ENCODE assay signal across 20 mouse cellular contexts in genomic region chr13:36056925-36057324, GRCm38 (mm10).
A peak's percentile ranks its signal among the peaks of the same experiment; 100 is the strongest.
DNase-seq lines count a peak whose midpoint lies in the region; ATAC-seq and TF ChIP-seq lines count a peak whose summit lies in the region.
"Had no signal": no experiment of that assay in that cellular context is flagged by ENCODE, and none has a peak within 500 bp of the region (broad histone marks: within the 10 kb centered on the region; RNA-seq: fewer than 3 reads in every experiment).

No protein-coding gene starts in this region.

- 56% methylated on average over 4 of the region's 4 CpGs for WGBS in heart, embryonic 10.5 days
- WGBS in liver, embryonic 11.5 days: 50% methylated on average over 4 of the region's 4 CpGs

- H3K27ac ChIP-seq in heart, embryonic 10.5 days: no peak overlapping the region
- H3K27ac ChIP-seq in liver, embryonic 11.5 days (ENCODE audit: low read depth, low read length): peak overlapping the region; percentile 95
- H3K27ac ChIP-seq in left cerebral cortex, adult 2 months: no peak overlapping the region
- H3K27ac ChIP-seq: embryonic facial prominence, embryonic 15.5 days; forebrain, embryonic 13.5 days; limb, embryonic 13.5 days; neural tube, embryonic 13.5 days had no signal

- ATAC-seq in liver, embryonic 11.5 days (replicated peaks; ENCODE audit: low FRiP score): peak; percentile 98
- ATAC-seq in megakaryocyte-erythroid progenitor cell, adult 5-6 weeks (replicated peaks; ENCODE audit: low FRiP score, low TSS enrichment, poor library complexity, severe bottlenecking): peak; percentile 94
- ATAC-seq: CD4-positive, CD25-positive, alpha-beta regulatory T cell, adult 4 months; forebrain, embryonic 13.5 days; inflammation-experienced regulatory T-cells, adult 6 months had no signal

- no peaks in the 10 kb centered on the region for H3K27me3 ChIP-seq in heart, embryonic 10.5 days (ENCODE audit: insufficient read depth, poor library complexity, severe bottlenecking)
- no peaks in the 10 kb centered on the region for H3K27me3 ChIP-seq in liver, embryonic 11.5 days (replicated peaks; ENCODE audit: control insufficient read depth, insufficient read depth, low read length)
- H3K27me3 ChIP-seq: embryonic facial prominence, embryonic 15.5 days; forebrain, embryonic 13.5 days; limb, embryonic 13.5 days; megakaryocyte, embryonic 14.5 days; neural tube, embryonic 13.5 days had no signal

- H3K9me3 ChIP-seq in heart, embryonic 10.5 days: no peaks in the 10 kb centered on the region
- no peaks in the 10 kb centered on the region for H3K9me3 ChIP-seq in liver, embryonic 11.5 days (ENCODE audit: control insufficient read depth, low read length)
- H3K9me3 ChIP-seq: embryonic facial prominence, embryonic 15.5 days; forebrain, embryonic 13.5 days; G1E; limb, embryonic 13.5 days; megakaryocyte, embryonic 14.5 days; neural tube, embryonic 13.5 days had no signal

- peak; percentile 75 for DNase-seq in heart, embryonic 10.5 days (ENCODE audit: low spot score)
- DNase-seq in heart, adult 11 months: no peak
- peak; percentile 85 for DNase-seq in c-Kit-positive CD71-positive TER-119-negative erythroid progenitor cells, embryonic 14.5 days (ENCODE audit: low read depth)
- no peak for DNase-seq in liver, embryonic 11.5 days (ENCODE audit: low spot score)
- no peak for DNase-seq in cerebellum, adult 11 months
- DNase-seq in cerebellum, postnatal 36 days: no peak
- DNase-seq in left cerebral cortex, adult 2 months (ENCODE audit: extremely low spot score in 1 of 2, low spot score in 2 of 2): no peak
- DNase-seq: adrenal gland, adult 2 months; cerebellum, adult 9-11 months; embryo, embryonic 11 days; thymus, adult 2 months had no signal

- no peak for TF ChIP-seq CTCF in left cerebral cortex, adult 2 months (IDR thresholded peaks at IDR 0.05)

- H3K4me3 ChIP-seq in heart, embryonic 10.5 days: no peak overlapping the region
- H3K4me3 ChIP-seq in liver, embryonic 11.5 days (ENCODE audit: low read depth, low read length): no peak overlapping the region
- H3K4me3 ChIP-seq in left cerebral cortex, adult 2 months: no peak overlapping the region
- H3K4me3 ChIP-seq: embryonic facial prominence, embryonic 15.5 days; forebrain, embryonic 13.5 days; limb, embryonic 13.5 days; megakaryocyte, embryonic 14.5 days; neural tube, embryonic 13.5 days had no signal

- peak overlapping the region; percentile 53 for H3K4me2 ChIP-seq in liver, embryonic 11.5 days
- H3K4me2 ChIP-seq: embryonic facial prominence, embryonic 15.5 days; forebrain, embryonic 13.5 days; limb, embryonic 13.5 days; neural tube, embryonic 13.5 days had no signal

- H3K9ac ChIP-seq in liver, embryonic 11.5 days (ENCODE audit: low read depth, low read length): peak overlapping the region; percentile 48
- H3K9ac ChIP-seq: embryonic facial prominence, embryonic 15.5 days; forebrain, embryonic 13.5 days; limb, embryonic 13.5 days; neural tube, embryonic 13.5 days had no signal

- H3K4me1 ChIP-seq in heart, embryonic 10.5 days: peaks cover 14% of the 10 kb centered on the region; the same call in 1 of the 2 replicates
- peaks cover 14% of the 10 kb centered on the region for H3K4me1 ChIP-seq in liver, embryonic 11.5 days (replicated peaks; ENCODE audit: control insufficient read depth, insufficient read depth, low read length)
- H3K4me1 ChIP-seq: embryonic facial prominence, embryonic 15.5 days; forebrain, embryonic 13.5 days; neural tube, embryonic 13.5 days had no signal

- intact Hi-C loops in left cerebral cortex, adult 2 months (cut with DNase I): no loop called here

- H3K36me3 ChIP-seq in heart, embryonic 10.5 days: no peaks in the 10 kb centered on the region
- no peaks in the 10 kb centered on the region for H3K36me3 ChIP-seq in liver, embryonic 11.5 days (ENCODE audit: control insufficient read depth, insufficient read depth, low read length)
- H3K36me3 ChIP-seq: embryonic facial prominence, embryonic 15.5 days; limb, embryonic 13.5 days; neural tube, embryonic 13.5 days had no signal

Comparison
In these comparisons a context has a peak if more than half of its experiments do, and no peak if none do; other contexts are left out.
1. DNase-seq: peak in heart, embryonic 10.5 days (single experiment) and c-Kit-positive CD71-positive TER-119-negative erythroid progenitor cells, embryonic 14.5 days (single experiment); none in heart, adult 11 months (single experiment), liver, embryonic 11.5 days (single experiment), cerebellum, adult 11 months (single experiment), cerebellum, postnatal 36 days (0 of 2) and left cerebral cortex, adult 2 months (0 of 2).